Mouse (Mus musculus): Measurements from ENCODE around the gene Cfap97d1.

Cfap97d1 gene

DNA sequence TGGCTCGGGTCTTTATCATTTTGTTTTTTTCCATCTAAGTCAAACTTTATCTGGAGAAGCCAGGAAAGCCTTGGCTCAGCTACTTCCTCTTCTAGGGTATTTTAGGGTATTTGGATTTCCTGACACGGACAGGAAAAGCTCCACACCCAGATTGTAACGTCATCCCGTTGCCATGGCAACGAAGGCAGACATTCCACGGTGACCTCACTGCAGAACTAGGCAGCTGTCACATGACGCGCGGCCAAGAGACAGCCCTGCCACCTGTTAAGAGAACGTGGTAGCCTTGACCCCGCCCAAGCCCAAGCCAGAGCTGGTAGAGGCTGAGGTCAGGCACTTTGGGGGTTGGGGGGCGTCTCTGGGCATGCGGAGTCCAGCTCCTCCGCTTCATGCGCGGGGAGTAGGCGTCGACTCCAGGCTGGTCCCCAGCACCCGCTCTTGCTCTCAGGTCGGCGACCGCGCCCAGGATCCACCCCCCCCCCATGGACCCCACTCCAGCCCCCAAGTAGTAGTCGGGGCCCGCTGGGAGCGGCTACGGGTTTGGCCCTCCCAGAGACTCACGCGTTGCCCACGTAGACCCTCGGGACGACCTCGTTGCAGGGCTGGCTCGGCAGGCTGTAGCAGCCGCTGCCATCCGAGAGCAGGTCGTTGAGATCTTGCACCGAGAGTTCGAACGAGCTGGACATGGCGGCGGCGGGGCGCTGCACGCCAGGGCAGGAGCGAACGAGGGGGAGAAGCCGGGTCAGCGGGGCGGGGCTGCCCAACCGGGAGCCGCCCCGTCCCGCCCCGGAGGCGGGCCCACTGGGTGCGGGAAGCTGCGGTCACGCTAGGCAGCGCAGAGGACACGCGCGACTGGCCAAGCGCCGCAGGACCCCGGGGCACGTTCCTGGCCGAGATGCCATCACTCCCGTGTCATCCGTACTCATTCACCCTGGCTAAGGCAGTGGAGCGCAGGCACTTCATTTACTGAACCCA lies at the start of gene Cfap97d1:
Gene Cfap97d1 (plus strand): TSS at position 226 of the 972 bp plus-strand sequence.
- peak; percentile 73 for DNase-seq (ENCODE audit: low spot score)

DNA sequence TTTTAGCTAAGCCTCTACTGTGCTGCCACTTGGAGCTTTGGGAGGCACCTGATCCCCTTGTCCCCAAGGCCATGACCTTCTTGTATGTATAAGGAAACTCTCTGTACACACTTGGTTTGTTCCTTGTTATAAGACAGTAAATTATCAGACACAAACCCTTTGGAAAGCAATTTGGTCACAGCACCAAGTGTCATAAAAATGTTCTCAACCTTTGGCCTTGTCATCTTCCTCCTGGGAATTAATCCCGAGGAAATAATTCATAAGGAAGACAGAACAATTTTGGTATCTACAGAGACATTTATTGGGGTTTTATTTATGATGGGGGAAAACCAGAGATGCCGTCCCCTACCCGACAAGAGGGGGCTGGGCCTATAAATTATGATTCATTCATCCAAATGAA lies 48.3 kb upstream of the Cfap97d1 start:
- no peak for DNase-seq (ENCODE audit: low spot score)

DNA sequence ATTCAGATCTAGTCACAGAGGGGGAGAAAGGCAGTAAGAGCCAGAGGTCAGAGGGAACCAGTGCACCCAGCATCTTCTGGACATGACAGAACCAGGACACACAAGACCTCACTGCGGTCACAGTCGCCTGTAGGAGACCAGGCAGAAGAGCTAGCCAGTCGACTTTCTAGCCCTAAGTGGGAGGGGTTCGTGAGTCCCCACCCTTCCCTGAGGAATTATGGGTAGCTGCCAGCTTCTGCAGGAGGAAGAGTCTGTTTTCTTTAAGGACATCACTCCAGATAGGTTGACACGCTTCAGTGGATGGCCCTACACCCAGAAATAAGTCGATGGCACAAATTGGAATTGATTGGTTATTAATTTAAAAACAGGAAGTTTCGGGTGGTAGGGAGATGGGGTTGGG lies 47.7 kb upstream of the Cfap97d1 start:
- DNase-seq (ENCODE audit: low spot score): no peak

DNA sequence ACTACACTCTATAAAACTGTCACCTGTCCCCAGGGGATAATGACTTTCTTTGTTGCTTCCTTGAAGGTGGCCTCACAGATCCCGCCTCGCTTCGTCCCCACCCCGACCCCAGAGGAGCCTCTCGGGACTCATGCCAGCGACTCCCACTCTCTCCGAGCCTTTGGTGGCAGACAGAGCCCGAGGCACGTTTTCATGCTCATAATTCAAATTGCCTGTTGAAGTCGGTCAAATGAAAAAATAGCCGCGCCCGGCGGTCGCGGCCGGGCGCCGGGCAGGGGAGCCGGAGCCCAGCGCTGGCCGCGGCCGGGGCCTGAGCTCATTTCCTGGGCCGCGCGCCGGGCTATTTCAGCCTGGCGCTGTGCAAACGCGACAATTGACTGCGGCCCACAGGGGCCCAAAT lies 47.0 kb upstream of the Cfap97d1 start:
- no peak for DNase-seq (ENCODE audit: low spot score)

DNA sequence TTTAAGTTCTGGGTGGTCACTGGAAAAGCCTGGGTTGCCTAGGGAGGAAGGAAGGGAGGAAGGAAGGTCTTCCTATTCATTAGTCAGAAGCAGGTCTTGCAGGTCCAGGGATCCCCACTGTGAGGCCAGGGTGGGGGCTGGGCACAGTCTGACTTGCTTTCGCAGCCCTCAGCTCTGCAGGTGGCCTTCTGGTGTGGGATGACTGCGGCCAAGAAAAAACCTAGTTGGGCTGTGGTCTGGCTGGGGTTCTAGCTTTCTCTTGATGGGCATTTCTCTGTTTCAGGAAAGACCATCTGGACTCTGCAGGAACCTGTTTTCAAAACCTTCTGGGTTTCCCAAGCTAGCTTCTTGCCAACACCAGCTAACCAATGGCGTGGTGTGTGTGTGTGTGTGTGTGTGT lies 41.0 kb upstream of the Cfap97d1 start:
- no peak for DNase-seq (ENCODE audit: low spot score)

DNA sequence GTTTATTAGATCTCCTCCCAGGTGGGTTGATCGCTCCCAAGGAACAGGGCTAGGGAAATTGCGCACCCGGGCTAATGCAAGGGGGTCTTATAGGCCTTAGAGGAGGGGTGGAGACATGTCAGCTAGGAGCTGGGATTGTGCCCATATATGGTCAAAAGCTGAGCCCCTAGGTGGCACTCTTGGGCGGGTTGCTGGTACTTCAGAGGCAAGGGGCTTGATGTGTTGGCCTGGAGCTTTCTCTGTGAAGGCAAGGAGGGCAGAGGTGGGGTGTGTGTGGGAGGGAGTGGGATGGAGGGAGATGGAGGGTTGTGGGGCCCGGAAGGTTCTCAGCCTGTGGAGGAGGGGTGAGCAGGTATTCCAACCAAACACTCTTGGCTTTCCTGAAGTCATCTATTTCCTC lies 37.6 kb upstream of the Cfap97d1 start:
- DNase-seq (ENCODE audit: low spot score): no peak

DNA sequence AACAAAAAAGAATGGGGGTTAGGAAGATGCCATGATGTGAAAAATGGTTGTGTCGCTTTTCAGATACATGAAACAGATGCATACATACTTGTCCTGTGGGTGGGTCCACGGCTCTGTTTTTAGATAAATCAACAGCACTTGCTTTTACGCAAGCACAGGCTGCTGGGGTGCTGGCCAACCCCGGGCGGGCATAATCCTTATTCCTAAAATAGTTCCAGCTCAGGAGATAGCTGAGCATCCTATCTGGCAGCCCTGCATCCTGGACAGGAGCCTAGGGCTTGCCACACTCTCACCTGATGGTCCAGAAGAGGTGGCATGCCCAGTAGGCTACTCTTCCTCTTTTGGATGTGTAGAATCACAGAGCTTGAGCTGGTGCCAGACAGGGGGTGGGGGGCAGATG lies 34.1 kb upstream of the Cfap97d1 start:
- DNase-seq (ENCODE audit: low spot score): no peak

DNA sequence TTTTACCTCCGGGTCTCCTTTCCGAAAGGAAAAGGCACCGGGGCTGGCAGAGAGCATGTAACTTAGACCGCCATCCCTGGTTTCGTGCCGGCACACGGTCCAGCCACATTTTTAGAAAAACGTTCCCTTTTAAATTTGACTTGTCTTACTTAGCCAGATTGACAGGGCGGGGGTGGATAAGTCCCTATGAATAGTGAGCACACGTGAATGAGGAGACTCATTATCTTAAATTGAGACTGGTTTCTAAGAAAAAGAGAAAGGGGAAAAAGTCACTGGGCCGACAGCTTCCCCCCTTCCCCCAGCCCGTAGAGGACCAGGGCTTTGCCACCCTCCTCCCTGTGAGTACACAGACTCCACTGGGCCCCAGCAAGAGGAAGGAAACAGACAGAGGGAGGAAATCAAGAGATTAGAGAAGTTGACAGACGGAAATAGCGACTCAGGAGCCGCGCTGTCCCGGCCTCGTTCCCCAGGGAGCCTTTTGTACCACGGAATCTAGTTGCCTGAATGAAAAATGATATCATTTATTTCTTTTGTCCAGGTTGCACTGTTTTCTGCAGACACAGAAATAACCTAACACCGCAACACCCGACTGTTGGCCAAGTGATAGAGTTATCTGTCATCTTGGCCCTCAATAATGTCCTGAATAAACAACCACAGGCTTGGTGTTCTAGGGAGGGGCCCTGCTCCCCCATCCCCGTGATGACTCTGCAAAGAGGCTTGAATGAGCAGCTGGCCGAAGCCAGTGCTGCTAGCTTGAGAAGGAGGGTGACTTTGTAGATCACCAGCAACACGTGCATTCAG lies 31.3 kb upstream of the Cfap97d1 start:
- DNase-seq (ENCODE audit: low spot score): no peak

DNA sequence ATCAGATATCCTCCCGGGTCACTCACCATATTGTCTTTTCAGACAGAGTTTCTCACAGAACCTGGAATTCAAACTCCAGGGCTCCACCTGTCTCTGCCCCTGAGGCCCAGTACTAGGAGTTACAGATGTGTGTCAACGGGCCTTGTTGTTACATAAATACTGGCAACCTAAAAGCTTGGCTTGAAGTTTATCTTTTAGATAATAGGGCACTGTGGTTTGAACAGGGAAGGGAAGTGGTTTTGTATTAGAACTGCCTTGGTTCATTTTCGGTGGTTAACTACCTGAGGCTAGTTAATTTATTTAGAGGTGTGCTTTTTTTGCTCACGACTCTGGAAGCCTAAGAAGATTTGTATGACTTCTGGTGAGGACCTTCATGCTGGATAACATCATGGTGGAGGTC lies 30.6 kb upstream of the Cfap97d1 start:
- DNase-seq (ENCODE audit: low spot score): no peak

DNA sequence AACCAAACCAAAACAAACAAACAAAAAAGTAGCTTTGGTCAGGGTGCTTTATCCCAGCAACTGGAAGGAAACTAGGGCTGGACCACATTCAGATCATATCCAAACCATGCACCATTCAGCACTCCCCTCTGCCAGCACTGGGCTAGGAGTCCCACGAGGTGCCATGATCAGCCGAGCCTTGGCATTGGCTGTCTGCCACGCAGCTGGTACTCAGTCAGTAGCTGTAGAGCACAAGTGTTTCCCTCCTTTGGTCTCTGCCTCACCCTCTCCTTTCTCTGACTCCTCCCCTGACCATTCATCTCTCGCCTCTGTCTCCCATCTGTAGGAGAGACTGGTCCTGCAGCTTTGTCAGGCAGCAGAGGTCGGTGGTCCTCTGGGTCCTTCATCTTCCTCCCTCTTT lies 26.6 kb upstream of the Cfap97d1 start:
- no peak for DNase-seq (ENCODE audit: low spot score)

- DNase-seq (ENCODE audit: low spot score): no peak
These were observed 21.0 kb upstream of the Cfap97d1 start for GRCm38 (mm10) chr11:101963043-101963442.

GRCm38 (mm10) chr11:101963473-101964291 lies 20.4 kb upstream of the Cfap97d1 start:
- DNase-seq (ENCODE audit: low spot score): no peak

DNA sequence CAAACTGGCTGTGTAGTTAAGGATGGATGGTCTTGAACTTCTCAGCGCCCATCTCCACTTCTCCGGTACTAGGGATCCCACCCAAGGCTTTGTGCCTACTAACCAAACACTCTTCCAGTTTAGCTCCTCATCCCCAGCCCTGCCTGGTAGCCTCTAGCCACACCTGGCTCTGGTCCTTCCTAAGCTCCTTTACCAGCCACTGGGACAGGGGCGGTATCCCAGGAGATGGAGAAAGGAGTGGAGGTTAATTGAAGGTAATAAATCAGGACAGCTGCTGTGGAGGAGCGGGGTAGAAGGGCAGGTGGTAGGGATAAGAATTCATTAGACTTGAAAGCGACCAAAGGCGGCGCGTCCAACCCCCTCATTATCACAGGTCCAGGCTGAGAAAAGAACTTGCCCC lies 19.4 kb upstream of the Cfap97d1 start:
- no peak for DNase-seq (ENCODE audit: low spot score)

DNA sequence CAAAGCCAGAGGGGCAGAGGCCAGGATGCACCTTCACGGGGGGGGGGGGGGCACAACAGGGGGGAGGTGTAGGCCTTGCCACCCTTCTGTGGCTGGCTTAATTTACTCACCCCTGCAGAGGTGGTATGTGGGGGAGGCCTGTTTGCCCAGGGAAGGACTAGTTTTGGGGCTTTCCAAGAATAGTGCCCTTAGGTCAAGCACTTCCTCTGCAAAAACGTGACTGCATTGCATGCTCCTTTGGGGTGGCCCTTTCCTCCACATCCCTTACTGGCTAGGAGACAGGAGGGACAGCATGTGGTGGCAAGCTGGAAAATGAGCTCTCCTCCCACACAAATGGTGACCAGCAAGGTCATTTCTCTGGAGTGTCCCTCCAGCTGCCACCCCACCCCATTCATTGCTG lies 18.5 kb upstream of the Cfap97d1 start:
- DNase-seq (ENCODE audit: low spot score): no peak

GRCm38 (mm10) chr11:101966965-101967614 lies 17.0 kb upstream of the Cfap97d1 start, which contains the start of gene Sost:
Sost (minus strand) TSS chr11:101967015.
- no peak for DNase-seq (ENCODE audit: low spot score)

- no peak for DNase-seq (ENCODE audit: low spot score)
These were observed 15.8 kb upstream of the Cfap97d1 start for GRCm38 (mm10) chr11:101968311-101968710.

GRCm38 (mm10) chr11:101968791-101969190 lies 15.3 kb upstream of the Cfap97d1 start:
- peak; percentile 74 for DNase-seq (ENCODE audit: low spot score)

DNA sequence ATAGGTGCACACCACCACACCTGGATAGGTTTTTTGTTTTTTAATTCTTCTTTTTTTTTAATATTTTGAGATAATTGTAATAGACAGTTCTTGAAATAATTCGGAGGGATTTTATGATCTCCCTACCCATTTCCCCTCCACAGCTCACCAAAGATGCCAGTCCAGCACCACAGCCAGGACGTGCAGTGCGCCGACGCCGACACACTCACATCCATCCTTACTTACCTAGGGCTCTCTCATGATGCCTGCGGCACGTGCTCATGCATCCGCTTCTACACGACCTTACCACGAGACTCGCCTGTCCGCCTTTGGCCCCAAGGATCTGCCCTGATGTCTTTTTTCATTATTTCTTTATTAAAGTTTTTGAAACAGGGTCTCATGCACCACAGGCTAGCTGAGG lies 14.2 kb upstream of the Cfap97d1 start:
- no peak for DNase-seq (ENCODE audit: low spot score)

- DNase-seq (ENCODE audit: low spot score): no peak
These were observed 12.7 kb upstream of the Cfap97d1 start for GRCm38 (mm10) chr11:101971410-101971809.

DNA sequence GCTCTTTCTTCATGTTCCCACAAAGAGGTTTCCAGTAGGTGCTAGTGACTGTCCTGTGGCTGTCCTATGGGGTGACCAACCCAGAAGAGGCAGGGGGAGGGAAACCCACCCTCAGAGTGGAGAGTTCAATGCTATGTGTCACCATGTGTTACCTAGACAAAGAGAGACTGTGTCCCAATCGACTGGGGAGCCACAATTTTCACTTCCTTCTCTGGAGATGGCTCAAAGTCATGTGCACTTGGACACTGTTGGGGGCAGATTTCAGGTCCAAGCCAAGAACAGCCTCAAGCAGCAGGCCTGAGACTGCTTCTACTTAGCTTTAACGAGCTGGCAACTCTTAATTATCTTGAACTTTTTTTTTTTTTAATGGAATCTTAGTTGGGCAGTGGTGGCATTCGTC lies 12.0 kb upstream of the Cfap97d1 start:
- no peak for DNase-seq (ENCODE audit: low spot score)

DNA sequence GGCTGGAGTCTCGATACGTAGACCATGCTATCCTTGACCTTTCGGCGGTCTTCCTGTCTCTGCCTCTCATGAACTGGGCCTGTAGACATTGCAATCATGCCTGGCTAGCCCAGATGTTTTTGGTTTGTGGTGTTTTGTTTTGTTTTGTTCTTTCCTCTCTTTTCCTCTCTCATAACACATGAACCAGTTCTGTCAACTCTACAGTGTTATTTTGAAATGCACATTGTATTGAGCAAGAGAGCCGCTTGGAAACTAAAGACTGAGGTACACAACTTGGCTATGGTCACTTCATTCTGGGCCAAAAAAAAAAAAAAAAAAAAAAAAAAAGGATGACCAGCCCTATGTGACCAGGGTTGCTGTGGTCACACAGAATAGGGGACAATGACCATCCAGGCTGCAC lies 11.4 kb upstream of the Cfap97d1 start:
- DNase-seq (ENCODE audit: low spot score): no peak

- DNase-seq (ENCODE audit: low spot score): no peak
These were observed 10.6 kb upstream of the Cfap97d1 start for GRCm38 (mm10) chr11:101973496-101973895.

All from ovary, postnatal 14 days (tissue).